Mouse (Mus musculus) neural tube, embryonic 11.5 days (tissue): ENCODE data around the gene Arfgef2. TPM values are rescaled to one million over a fixed set of nuclear protein-coding genes. Genes with fewer than 3 reads are reported as not detected.
"Not testable (repeated sequence)": the region's sequence is repeated elsewhere in the genome, so short reads cannot be mapped to it uniquely, and the experiment has no call there.

Experiments used
- ATAC-seq: fragments of 200-750 bp; cut with Nextera tagmentation; 2 replicates; pipeline ENCODE4 v1.8.0; 2017; ENCODE audit warnings: moderate number of reproducible peaks, mild to moderate bottlenecking, moderate TSS enrichment, moderate library complexity; ENCODE audit not compliant: insufficient read depth, low FRiP score, low TSS enrichment
- DNase-seq: peaks from one replicate; pipeline ENCODE4 v3.0.0-alpha.2; 2015; ENCODE audit warnings: low spot score
- H3K27ac ChIP-seq: fragments of 300-500 bp; sonication (generic); 2 replicates; pipeline ENCODE4 v1.5.1; 2014; ENCODE audit warnings: low read depth, mild to moderate bottlenecking, low read length
- H3K27me3 ChIP-seq: fragments of 300-500 bp; sonication (generic); 2 replicates; pipeline ENCODE4 v1.6.1; 2014; ENCODE audit warnings: mild to moderate bottlenecking, low read length, mixed read lengths; ENCODE audit not compliant: control insufficient read depth, insufficient read depth
- H3K36me3 ChIP-seq: fragments of 300-500 bp; sonication (generic); 2 replicates; pipeline ENCODE4 v1.6.1; 2014; ENCODE audit warnings: mild to moderate bottlenecking, low read length, moderate library complexity, mixed read lengths; ENCODE audit not compliant: control insufficient read depth, insufficient read depth
- H3K4me1 ChIP-seq: fragments of 300-500 bp; sonication (generic); 2 replicates; pipeline ENCODE4 v1.6.1; 2014; ENCODE audit warnings: low read length, mixed read lengths; ENCODE audit not compliant: control insufficient read depth, insufficient read depth
- H3K4me2 ChIP-seq: fragments of 300-500 bp; sonication (generic); 2 replicates; pipeline ENCODE4 v1.6.1; 2014; ENCODE audit warnings: low read depth, mild to moderate bottlenecking, moderate library complexity
- H3K4me3 ChIP-seq: fragments of 300-500 bp; sonication (generic); 2 replicates; pipeline ENCODE4 v1.5.1; 2014; ENCODE audit warnings: low read depth, low read length
- H3K9ac ChIP-seq: fragments of 300-500 bp; sonication (generic); 2 replicates; pipeline ENCODE4 v1.6.1; 2014; ENCODE audit warnings: mild to moderate bottlenecking, low read length
- H3K9me3 ChIP-seq: fragments of 300-500 bp; sonication (generic); 2 replicates; pipeline ENCODE4 v1.6.1; 2016; ENCODE audit warnings: low read length; ENCODE audit not compliant: control insufficient read depth
- WGBS: fragments of 180-500 bp; shearing (Covaris S2); extraction: QIAGEN DNeasy Blood & Tissue Kit; methylation state at CpG from one replicate; pipeline ENCODE4 v1.1.7; 2014; 5-methylcytosine and 5-hydroxymethylcytosine counted together
- polyA plus RNA-seq: library from polyadenylated mRNA; unstranded; fragments of >200 nt; fragmentation: Nextera tagmentation; extraction: Ambion mirVana; gene quantifications from 2 replicates; pipeline ENCODE4 v1.2.1, GENCODE M21; 2014

The Arfgef2 gene
- polyA plus RNA-seq, 1 experiment from 2014 or later: 6.2 TPM

DNA sequence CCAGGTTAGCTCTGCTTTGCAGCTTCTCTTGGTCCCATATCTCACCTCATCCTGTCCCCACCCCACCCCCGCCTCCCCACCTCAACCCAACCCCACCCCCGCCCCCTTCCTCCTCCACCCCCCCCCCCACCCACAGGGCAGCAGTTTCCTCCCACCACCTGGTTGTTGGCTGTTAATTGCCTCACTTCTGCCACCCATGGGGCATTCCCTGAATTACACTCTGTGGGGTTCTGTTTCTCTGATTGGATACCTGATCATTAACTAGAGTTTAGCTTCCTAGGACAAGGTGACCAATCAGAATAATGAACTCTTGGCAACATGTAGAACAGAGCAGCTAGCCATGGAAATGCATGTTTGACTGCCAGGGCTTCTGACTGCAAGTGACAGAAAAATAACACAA is 29.1 kb upstream of the Arfgef2 start:
- Histone ChIP-seq H3K4me2 (no peak overlapping the region), H3K4me3 (no peak overlapping the region), H3K27me3 (no peaks in the 10 kb centered on the region), H3K9ac (no peak overlapping the region), H3K9me3 (no peaks in the 10 kb centered on the region), H3K27ac (no peak overlapping the region), H3K36me3 (no peaks in the 10 kb centered on the region), H3K4me1 (no peaks in the 10 kb centered on the region)
- peak; percentile 30 for DNase-seq
- 33% methylated on average over 2 of the region's 2 CpGs for WGBS
- no peak for ATAC-seq

DNA sequence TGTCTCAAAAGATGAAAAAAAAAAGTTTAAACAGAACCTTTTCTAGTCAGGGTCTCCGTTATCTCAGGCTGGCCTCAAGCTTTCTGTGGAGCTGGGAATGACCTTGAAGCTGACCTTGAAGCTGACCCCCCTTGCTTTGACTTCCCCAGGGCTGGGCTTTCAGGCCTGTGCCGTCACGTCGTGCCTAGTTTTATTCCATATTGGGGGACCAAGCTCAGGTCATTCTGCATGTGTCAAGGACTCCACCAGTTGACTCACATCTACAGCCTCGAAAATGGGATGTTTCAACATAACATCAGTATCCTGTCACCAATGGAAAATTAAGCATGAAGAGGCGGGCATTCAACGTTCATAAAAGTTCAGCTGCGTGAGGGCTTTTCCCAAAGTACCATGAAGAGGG is 25.4 kb upstream of the Arfgef2 start:
- Histone ChIP-seq H3K4me2 (no peak overlapping the region), H3K27me3 (no peaks in the 10 kb centered on the region), H3K4me3 (no peak overlapping the region), H3K36me3 (no peaks in the 10 kb centered on the region), H3K9ac (no peak overlapping the region), H3K27ac (no peak overlapping the region), H3K4me1 (no peaks in the 10 kb centered on the region), H3K9me3 (no peaks in the 10 kb centered on the region)
- no peak for ATAC-seq
- DNase-seq: no peak
- 65% methylated on average over 8 of the region's 8 CpGs for WGBS

DNA sequence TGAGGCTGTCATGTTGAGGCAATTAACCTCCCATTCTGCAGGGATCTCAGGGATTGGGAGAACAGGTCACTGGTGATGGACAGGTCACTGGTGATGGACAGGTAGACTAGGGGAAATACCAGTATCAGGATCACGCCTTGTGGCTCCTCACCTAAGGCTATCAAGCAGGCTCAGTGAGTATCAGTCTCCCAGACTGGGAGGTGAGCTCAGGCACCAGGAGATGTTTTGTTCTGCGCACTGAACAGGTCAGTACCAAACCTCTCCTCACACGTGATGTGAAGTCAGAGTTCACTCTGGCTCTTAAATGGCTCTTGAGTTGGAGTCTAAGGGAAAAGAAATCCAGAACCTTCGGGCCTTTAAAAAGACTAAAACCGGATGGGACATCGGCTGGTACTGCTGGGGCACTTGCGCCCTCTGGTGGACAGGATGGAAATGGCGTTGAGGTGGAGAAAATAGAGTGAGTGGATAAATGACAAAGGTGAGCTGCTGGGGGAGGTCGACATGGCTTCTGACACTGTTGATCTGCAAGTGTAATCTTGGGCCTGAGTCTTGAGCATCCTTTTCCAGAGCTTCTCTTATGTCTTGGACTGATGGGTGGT is 24.3 kb upstream of the Arfgef2 start:
- no peak overlapping the region for H3K4me3 ChIP-seq
- 11% methylated on average over 9 of the region's 9 CpGs for WGBS
- H3K27ac ChIP-seq: no peak overlapping the region
- DNase-seq: peak; percentile 74
- H3K9me3 ChIP-seq: no peaks in the 10 kb centered on the region
- H3K4me1 ChIP-seq: peaks cover 2% of the 10 kb centered on the region; the same call in 1 of the 2 replicates
- no peak; the same call in 1 of the 2 replicates for ATAC-seq
- H3K27me3 ChIP-seq: no peaks in the 10 kb centered on the region
- no peak overlapping the region for H3K9ac ChIP-seq
- H3K36me3 ChIP-seq: no peaks in the 10 kb centered on the region
- H3K4me2 ChIP-seq: no peak overlapping the region

DNA sequence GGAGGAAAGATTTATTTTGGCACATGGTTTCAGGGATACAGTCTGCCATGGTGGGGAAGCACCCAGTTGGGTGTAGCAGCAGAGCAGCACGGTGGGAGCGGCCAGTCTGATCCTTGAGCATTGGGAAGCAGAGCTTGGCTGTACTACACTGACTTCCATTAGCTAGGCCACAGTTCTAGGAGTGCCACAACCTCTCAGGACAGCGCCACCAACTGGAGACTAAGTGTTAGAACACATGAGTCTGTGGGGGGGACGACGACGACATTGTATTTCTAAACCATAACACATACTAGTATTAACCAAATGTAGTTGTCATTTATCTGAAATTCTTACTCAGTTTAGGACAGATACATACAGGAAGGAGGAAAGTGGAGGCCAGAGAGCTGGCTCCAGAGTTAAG is 21.0 kb upstream of the Arfgef2 start:
- Histone ChIP-seq H3K36me3 (no peaks in the 10 kb centered on the region), H3K4me2 (no peak overlapping the region), H3K9ac (no peak overlapping the region), H3K9me3 (no peaks in the 10 kb centered on the region), H3K27ac (no peak overlapping the region), H3K4me1 (peaks cover 4% of the 10 kb centered on the region; the same call in 1 of the 2 replicates), H3K27me3 (no peaks in the 10 kb centered on the region), H3K4me3 (no peak overlapping the region)
- WGBS: 86% methylated on average over 6 of the region's 6 CpGs
- ATAC-seq: no peak
- DNase-seq: no peak

DNA sequence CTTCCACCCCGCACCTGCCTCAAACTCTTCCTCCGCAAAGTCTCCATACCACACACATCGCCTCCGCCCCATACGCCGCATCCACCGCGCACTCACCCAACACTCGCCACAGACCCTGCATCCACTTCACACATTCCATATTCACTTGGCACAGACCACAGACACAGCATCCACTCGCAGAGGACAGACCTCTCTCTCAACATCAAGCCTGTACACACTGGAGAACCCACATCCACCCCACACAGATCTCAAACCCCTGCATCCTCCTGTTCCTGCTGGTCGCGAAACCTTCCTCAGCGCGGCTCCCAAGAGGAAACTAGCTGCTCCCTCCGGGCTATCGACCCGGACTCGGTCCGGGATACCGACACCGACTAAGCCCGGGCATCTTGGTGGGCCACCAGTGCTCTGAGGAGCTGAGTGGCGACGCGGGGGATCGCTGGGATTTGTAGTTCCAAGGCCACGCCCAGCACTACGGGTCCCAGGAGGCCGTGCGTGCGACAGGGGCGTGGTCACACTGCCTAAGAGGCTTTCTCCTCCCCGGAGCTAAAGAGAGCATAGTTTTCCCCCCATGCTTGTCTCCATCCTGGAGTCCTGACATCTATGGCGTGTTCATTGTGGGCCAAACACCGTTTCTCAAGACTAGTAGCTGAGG is 18.9 kb upstream of the Arfgef2 start:
- Histone ChIP-seq H3K4me2 (peak overlapping the region; percentile 71), H3K9ac (peak overlapping the region; percentile 64), H3K27ac (no peak overlapping the region), H3K27me3 (no peaks in the 10 kb centered on the region), H3K9me3 (no peaks in the 10 kb centered on the region), H3K36me3 (no peaks in the 10 kb centered on the region), H3K4me1 (peaks cover 4% of the 10 kb centered on the region; the same call in 1 of the 2 replicates), H3K4me3 (peak overlapping the region; percentile 52)
- ATAC-seq (peak; percentile 95), DNase-seq (peak; percentile 95)
- under 1% methylated on average over 35 of the region's 35 CpGs for WGBS

DNA sequence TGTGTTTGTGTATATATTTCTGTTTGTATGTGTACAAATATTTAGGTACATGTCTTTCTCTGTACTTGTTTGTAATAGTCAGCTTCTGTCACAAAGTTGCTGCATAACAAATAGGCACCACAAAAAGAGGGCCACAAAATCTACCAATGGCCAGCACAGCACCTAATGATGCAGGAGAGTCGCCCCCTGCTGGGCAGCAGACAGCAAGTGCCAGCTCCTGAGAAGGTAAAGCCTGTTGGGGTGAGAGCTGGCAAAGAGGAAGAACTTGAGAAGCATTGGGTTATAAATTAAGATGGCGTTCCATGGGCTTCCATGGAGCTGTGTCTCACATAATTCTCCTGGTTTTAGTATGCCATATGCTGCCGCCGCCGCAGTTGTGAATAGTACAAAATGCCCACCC is 13.7 kb upstream of the Arfgef2 start:
- Histone ChIP-seq H3K27ac (no peak overlapping the region), H3K4me1 (peaks cover 11% of the 10 kb centered on the region; the same call in 1 of the 2 replicates), H3K27me3 (no peaks in the 10 kb centered on the region), H3K36me3 (no peaks in the 10 kb centered on the region; the same call in 1 of the 2 replicates), H3K4me3 (no peak overlapping the region), H3K4me2 (no peak overlapping the region), H3K9ac (no peak overlapping the region), H3K9me3 (no peaks in the 10 kb centered on the region)
- WGBS: 77% methylated on average over 5 of the region's 5 CpGs
- DNase-seq (no peak), ATAC-seq (no peak)

DNA sequence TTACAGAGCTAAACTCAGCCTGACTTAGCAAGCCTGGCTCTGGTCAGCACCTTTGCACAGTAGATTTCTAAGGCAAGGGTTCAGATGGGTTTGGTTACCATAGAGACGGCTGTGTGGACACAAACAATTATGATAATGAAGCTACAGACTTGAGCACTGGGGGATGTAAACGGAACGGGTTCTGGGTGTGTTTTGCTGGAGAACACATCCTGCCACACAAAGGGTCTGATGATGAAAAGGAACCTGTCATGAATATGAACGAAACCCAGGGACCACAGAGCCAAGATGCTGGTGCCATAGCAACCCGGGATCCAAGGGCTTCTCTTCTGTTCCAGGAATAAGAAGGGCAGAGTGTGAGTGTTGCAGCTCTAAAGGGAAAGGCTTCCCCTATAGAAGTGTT is 13.0 kb upstream of the Arfgef2 start, which contains the start of gene Trp53rkb:
Gene Trp53rkb (plus strand): TSS at position 177 of the 400 bp plus-strand sequence.
- peak within 1 kb of the TSS; percentile 62 for H3K4me2 ChIP-seq
- peak within 1 kb of the TSS; percentile 88 for H3K4me3 ChIP-seq
- no peaks in the 10 kb centered on the region for H3K9me3 ChIP-seq
- DNase-seq: peak; percentile 49
- peak; percentile 82 for ATAC-seq
- H3K9ac ChIP-seq: peak within 1 kb of the TSS; percentile 81
- H3K27ac ChIP-seq: peak within 1 kb of the TSS; percentile 1; the same call in 1 of the 2 replicates
- H3K36me3 ChIP-seq: no peaks in the 10 kb centered on the region; the same call in 1 of the 2 replicates
- 48% methylated on average over 5 of the region's 5 CpGs for WGBS
- no peaks in the 10 kb centered on the region for H3K27me3 ChIP-seq
- peaks cover 11% of the 10 kb centered on the region; the same call in 1 of the 2 replicates for H3K4me1 ChIP-seq

DNA sequence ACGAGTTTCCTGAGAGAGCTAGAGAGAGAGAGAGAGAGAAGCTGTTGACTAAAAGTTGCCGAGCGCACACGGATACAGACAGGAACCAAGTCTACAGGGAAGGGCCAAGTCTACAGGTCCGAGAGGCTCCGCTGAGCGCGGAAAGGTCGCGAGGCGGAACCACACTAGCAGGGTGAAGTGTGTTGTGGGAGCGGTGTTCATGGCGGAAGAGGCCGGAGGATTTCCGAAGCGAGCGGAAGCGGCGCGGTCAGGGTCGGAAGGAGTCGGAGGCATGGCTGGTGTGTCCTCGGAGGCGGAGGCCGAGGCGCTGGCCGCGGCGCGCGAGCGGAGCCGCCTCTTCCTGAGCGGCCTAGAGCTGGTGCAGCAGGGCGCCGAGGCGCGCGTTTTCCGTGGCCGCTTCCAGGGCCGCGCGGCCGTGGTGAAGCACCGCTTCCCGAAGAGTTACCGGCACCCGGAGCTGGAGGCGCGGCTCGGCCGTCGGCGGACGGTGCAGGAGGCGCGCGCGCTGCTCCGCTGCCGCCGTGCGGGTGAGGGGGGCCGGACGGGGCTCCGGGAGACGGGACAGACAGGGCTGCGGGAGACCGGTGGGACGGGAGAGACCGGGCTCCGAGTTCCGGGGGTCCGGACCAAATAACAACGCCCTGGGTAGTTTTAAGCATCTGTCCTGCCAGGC is 11.7 kb upstream of the Arfgef2 start:
- H3K27me3 ChIP-seq, H3K36me3 ChIP-seq, H3K9me3 ChIP-seq: not testable (repeated sequence)
- H3K4me2 ChIP-seq: peak overlapping the region; percentile 62
- under 1% methylated on average over 65 of the region's 76 CpGs for WGBS
- H3K9ac ChIP-seq: peak overlapping the region; percentile 81
- peak; percentile 86 for DNase-seq
- peak; percentile 76 for ATAC-seq
- H3K27ac ChIP-seq: peak overlapping the region; percentile 14; the same call in 1 of the 2 replicates
- H3K4me1 ChIP-seq: peaks cover 11% of the 10 kb centered on the region; the same call in 1 of the 2 replicates
- H3K4me3 ChIP-seq: peak overlapping the region; percentile 88
